ENCODE assay signal across 8 mouse cellular contexts in genomic region chr7:118739975-118740531, GRCm38 (mm10). TPM values are rescaled to one million over a fixed set of nuclear protein-coding genes. Genes with fewer than 3 reads are reported as not detected.
DNase-seq lines count a peak whose midpoint lies in the region; ATAC-seq and TF ChIP-seq lines count a peak whose summit lies in the region.

Vps35l (plus strand) TSS chr7:118740226.

- H3K9ac ChIP-seq in lung, embryonic 14.5 days = peak within 1 kb of the TSS; percentile 60

- ATAC-seq in frontal cortex, adult (ENCODE audit: low TSS enrichment) = peak; percentile 66
- ATAC-seq in hematopoietic stem cell, adult 5-6 weeks (replicated peaks in 1 of 2; ENCODE audit: insufficient read depth in 1 of 2, low FRiP score in 2 of 2, low TSS enrichment in 1 of 2, low read depth in 1 of 2, poor library complexity in 2 of 2, severe bottlenecking in 2 of 2) = peak; percentile 75 to 81
- ATAC-seq in lung, embryonic 14.5 days (ENCODE audit: insufficient read depth) = peak; percentile 89

- peaks cover 17% of the 10 kb centered on the region; the same call in 1 of the 2 replicates for H3K36me3 ChIP-seq in lung, embryonic 14.5 days (ENCODE audit: insufficient read depth)

- TF ChIP-seq POLR2A in olfactory bulb, adult 2 months (IDR thresholded peaks at IDR 0.05; ENCODE audit: insufficient read depth, low read depth, low read length) = no peak

- peak; percentile 94 for TF ChIP-seq CTCF in lung, embryonic 14.5 days (IDR thresholded peaks at IDR 0.05; ENCODE audit: low read depth)
- TF ChIP-seq CTCF in olfactory bulb, adult 2 months (IDR thresholded peaks at IDR 0.05; ENCODE audit: insufficient read depth, low read depth, low read length) = peak; percentile 80

- 3% methylated on average over 16 of the region's 16 CpGs for WGBS in lung, embryonic 14.5 days
- WGBS in olfactory bulb, adult 2 months = 0% methylated on average over 15 of the region's 16 CpGs

- peak; percentile 88 for DNase-seq in MN1 (ENCODE audit: low spot score)
- DNase-seq in cerebellum, adult 8-10 months = peak; percentile 84
- peak; percentile 75 to 81 for DNase-seq in layer of hippocampus, adult 8-10 months (ENCODE audit: low spot score in 2 of 2)
- DNase-seq in lung, embryonic 14.5 days = peak; percentile 91
- DNase-seq in thymus, adult 18-20 months = peak; percentile 72 to 77

- H3K27ac ChIP-seq in lung, embryonic 14.5 days (ENCODE audit: low read depth) = 0 out of 2 replicates have a peak within 1 kb of the TSS, but pooled peaks have one; percentile 30
- H3K27ac ChIP-seq in olfactory bulb, adult 2 months (ENCODE audit: insufficient read depth, low read depth, low read length) = peak within 1 kb of the TSS; percentile 96

- H3K9me3 ChIP-seq in lung, embryonic 14.5 days (ENCODE audit: low read depth, low read length) = no peaks in the 10 kb centered on the region

- no peaks in the 10 kb centered on the region for H3K27me3 ChIP-seq in lung, embryonic 14.5 days (ENCODE audit: insufficient read depth, low read length)

- H3K4me3 ChIP-seq in lung, embryonic 14.5 days (ENCODE audit: low read depth, low read length) = peak within 1 kb of the TSS; percentile 72
- H3K4me3 ChIP-seq in olfactory bulb, adult 2 months (ENCODE audit: insufficient read depth, low read depth, low read length) = peak within 1 kb of the TSS; percentile 75

- peak within 1 kb of the TSS; percentile 85 for H3K4me2 ChIP-seq in lung, embryonic 14.5 days

- no peaks in the 10 kb centered on the region for H3K4me1 ChIP-seq in lung, embryonic 14.5 days (ENCODE audit: insufficient read depth)
- peaks cover 17% of the 10 kb centered on the region for H3K4me1 ChIP-seq in olfactory bulb, adult 2 months (ENCODE audit: control insufficient read depth, insufficient read depth, low read length)

RNA-seq across cellular contexts. Expression of gene Vps35l, which starts in this region (rescaled TPM):
- 40.2 and 49.3 TPM in 2 replicates for total RNA-seq in hematopoietic stem cell, adult 5-6 weeks (2017)
- 10 to 100 TPM; 61.8 to 73.0 (median 69.1) TPM for total RNA-seq in layer of hippocampus, adult 8-10 months (2022)
- polyA plus RNA-seq in lung, embryonic 14.5 days (2014; fragmentation: Nextera tagmentation; extraction: Ambion mirVana) = 63.4 and 66.3 TPM in 2 replicates
- not detected in 2 replicates for polyA plus RNA-seq in olfactory bulb, adult 2 months (2012; ENCODE audit: insufficient read depth, insufficient read length, low replicate concordance, missing spikeins)

Comparison
In these comparisons a context has a peak if more than half of its experiments do, and no peak if none do; other contexts are left out.
1. Peak in every context shown above with its lines: DNase-seq, ATAC-seq, H3K4me3 ChIP-seq and H3K27ac ChIP-seq.